Mouse (Mus musculus) heart, embryonic 13.5 days (tissue): ENCODE data around the gene Chm. TPM values are rescaled to one million over a fixed set of nuclear protein-coding genes. Genes with fewer than 3 reads are reported as not detected.
A peak's percentile ranks its signal among the peaks of the same experiment; 100 is the strongest.

Experiments
- ATAC-seq: fragments of 200-750 bp; cut with Nextera tagmentation; 2 replicates; pipeline ENCODE4 v1.8.0; 2017; ENCODE audit warnings: moderate TSS enrichment; ENCODE audit not compliant: insufficient number of reproducible peaks, low FRiP score, low TSS enrichment; ENCODE audit errors: extremely low read depth
- H3K27ac ChIP-seq: fragments of 300-500 bp; sonication (generic); replicated peaks from 2 replicates; pipeline ENCODE4 v1.5.1; 2015; ENCODE audit warnings: moderate library complexity, mild to moderate bottlenecking, inconsistent platforms
- H3K27me3 ChIP-seq: fragments of 300-500 bp; sonication (generic); replicated peaks from 2 replicates; pipeline ENCODE4 v1.6.1; 2015; ENCODE audit warnings: mild to moderate bottlenecking, inconsistent platforms
- H3K36me3 ChIP-seq: fragments of 300-500 bp; sonication (generic); 2 replicates; pipeline ENCODE4 v1.6.1; 2015; ENCODE audit warnings: mild to moderate bottlenecking, inconsistent platforms
- H3K4me1 ChIP-seq: fragments of 300-500 bp; sonication (generic); 2 replicates; pipeline ENCODE4 v1.6.1; 2015; ENCODE audit warnings: inconsistent platforms
- H3K4me2 ChIP-seq: fragments of 300-500 bp; sonication (generic); 2 replicates; pipeline ENCODE4 v1.6.1; 2015; ENCODE audit warnings: inconsistent platforms, mild to moderate bottlenecking, moderate library complexity
- H3K4me3 ChIP-seq: fragments of 300-500 bp; sonication (generic); 2 replicates; pipeline ENCODE4 v1.5.1; 2015; ENCODE audit warnings: moderate library complexity, mild to moderate bottlenecking, inconsistent platforms
- H3K9ac ChIP-seq: fragments of 300-500 bp; sonication (generic); 2 replicates; pipeline ENCODE4 v1.6.1; 2015; ENCODE audit warnings: inconsistent platforms, mild to moderate bottlenecking, moderate library complexity
- H3K9me3 ChIP-seq: fragments of 300-500 bp; sonication (generic); 2 replicates; pipeline ENCODE4 v1.6.1; 2016; ENCODE audit warnings: inconsistent platforms
- WGBS: fragments of 180-500 bp; shearing (Covaris S2); methylation state at CpG from one replicate; pipeline ENCODE4 v1.1.7; 2015; ENCODE audit warnings: mixed read lengths; 5-methylcytosine and 5-hydroxymethylcytosine counted together
- microRNA counts: library from miRNA; unstranded; fragments of <30 nt; microRNA quantifications from one replicate; lab custom pipeline; 2016
- microRNA-seq: library from miRNA; unstranded; fragments of <30 nt; microRNA quantifications from one replicate; pipeline ENCODE4, GENCODE M21; 2016
- polyA plus RNA-seq: library from polyadenylated mRNA; unstranded; fragments of >200 nt; fragmentation: Nextera tagmentation; extraction: Ambion mirVana; gene quantifications from 2 replicates; pipeline ENCODE4 v1.2.1, GENCODE M21; 2015

Gene Chm
- polyA plus RNA-seq, 1 experiment from 2014 or later: 8.7 TPM

GRCm38 (mm10) chrX:113002192-113002591 lies 183.1 kb downstream of the Chm start:
- 53% methylated on average over 3 of the region's 3 CpGs for WGBS
- Histone ChIP-seq H3K27ac (no peak overlapping the region), H3K4me2 (no peak overlapping the region), H3K36me3 (no peaks in the 10 kb centered on the region), H3K4me1 (no peaks in the 10 kb centered on the region), H3K9ac (no peak overlapping the region), H3K9me3 (no peaks in the 10 kb centered on the region), H3K4me3 (no peak overlapping the region), H3K27me3 (no peaks in the 10 kb centered on the region)
- no peak for ATAC-seq

MicroRNAs within 50 kb of the gene (microRNA counts, 519-probe panel; counts per million panel counts)
- 3,633 counts per million, percentile 71 among the panel's probes with 10 or more counts for microRNA mmu-miR-361 (lab: Ali Mortazavi, UCI)

Small RNA genes lying within 50 kb of the gene (microRNA-seq; reads per million reads assigned to microRNA genes)
- 2,985 reads per million, percentile 88 among the genes with 10 or more reads in this experiment for gene Mir361

Other genes with a start within 250 kb of the Chm start
- 0.45 and 0.53 TPM in 2 replicates for gene Dach2, start 112.0 kb upstream of the Chm start, polyA plus RNA-seq